Mouse (Mus musculus) thymus, postnatal 10 days (tissue): ENCODE results near the gene Skp2.

Experiments used
- DNase-seq, 2 experiments: peaks; one replicate each; pipeline ENCODE4 v3.0.0; 2021; ENCODE audit warnings: low spot score in 2 of 2

Gene Skp2

GRCm38 (mm10) chr15:9075608-9076200 is 79.5 kb downstream of the Skp2 start:
- no peak for DNase-seq

DNA sequence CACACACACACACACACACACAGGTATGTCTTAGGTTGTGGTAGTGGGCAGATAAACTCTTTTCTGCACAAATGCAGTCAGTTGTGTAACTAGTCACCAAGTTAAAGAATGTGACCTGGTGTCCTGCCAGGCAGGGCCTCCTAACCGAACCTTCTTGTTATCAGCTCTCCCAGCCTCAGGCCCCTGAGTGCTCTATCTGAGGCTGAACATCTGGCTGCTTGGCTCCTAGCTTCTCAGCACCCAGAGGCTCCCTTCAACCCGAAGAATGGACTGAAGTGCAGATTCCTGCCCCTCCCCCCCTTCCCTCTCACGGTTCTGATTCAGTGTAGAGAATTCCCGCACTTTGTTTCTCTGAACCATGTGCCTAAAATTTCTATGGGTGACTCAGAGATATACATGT is 80.6 kb downstream of the Skp2 start:
- DNase-seq = no peak

GRCm38 (mm10) chr15:9074139-9074538 is 81.1 kb downstream of the Skp2 start:
- DNase-seq = no peak

DNA sequence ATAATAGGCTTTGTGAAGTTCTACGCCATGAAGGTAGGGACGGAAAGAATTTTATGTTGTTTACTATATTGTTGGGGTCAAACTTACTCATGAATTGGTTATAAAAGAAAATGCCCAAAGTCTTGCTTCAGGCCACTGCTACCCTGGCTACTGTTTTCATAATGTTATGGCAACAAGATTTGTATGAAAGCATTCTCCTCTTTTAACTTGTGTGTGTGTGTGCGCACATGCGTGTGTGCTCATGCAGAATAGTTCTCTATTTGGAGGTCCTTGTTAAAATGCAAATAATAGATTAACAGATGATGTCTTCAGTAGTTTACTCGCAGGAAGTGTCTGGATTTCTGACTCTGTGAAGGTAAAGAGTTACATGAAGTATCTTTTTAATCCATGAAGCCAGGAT is 81.5 kb downstream of the Skp2 start:
- DNase-seq = no peak

- DNase-seq = no peak
Observed at GRCm38 (mm10) chr15:9073067-9073608, 82.1 kb downstream of the Skp2 start.

- DNase-seq = peak in 1 of 2 experiments; percentile 10
Observed at GRCm38 (mm10) chr15:9072630-9073029, 82.6 kb downstream of the Skp2 start.

- DNase-seq = peak; percentile 49 to 52
Observed at GRCm38 (mm10) chr15:9071556-9072544, 83.4 kb downstream of the Skp2 start.

GRCm38 (mm10) chr15:9070912-9071555 is 84.2 kb downstream of the Skp2 start, which contains the start of gene Nadk2:
Gene Nadk2 (plus strand): TSS chr15:9071260.
- DNase-seq = peak; percentile 92 to 93

- DNase-seq = no peak
Observed at GRCm38 (mm10) chr15:9070353-9070752, 84.9 kb downstream of the Skp2 start.

DNA sequence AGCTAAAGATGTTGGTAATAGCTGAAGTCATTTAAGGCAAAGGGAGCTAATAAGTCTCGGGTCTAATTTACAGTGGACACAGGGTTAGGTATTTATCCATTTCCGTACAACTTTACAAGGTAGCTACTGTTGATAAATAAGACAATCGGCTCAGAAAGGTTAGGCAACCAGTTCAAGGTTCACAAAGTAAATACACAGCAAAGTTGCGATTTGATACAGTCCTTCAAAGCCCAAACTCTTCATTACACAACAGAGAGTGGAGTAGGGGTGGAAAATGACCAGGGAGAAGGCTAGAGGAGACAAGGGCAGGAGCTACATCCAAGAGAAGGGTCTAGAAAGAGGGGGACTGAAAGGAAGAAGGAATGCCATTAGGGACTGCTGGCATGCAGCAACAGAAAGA is 86.3 kb downstream of the Skp2 start:
- DNase-seq = no peak
